Mouse (Mus musculus) hindbrain, embryonic 11.5 days (tissue): ENCODE measurements around the gene Tnni3. TPM values are rescaled to one million over a fixed set of nuclear protein-coding genes. Genes with fewer than 3 reads are reported as not detected.
A peak's percentile ranks its signal among the peaks of the same experiment; 100 is the strongest.

Source experiments
- ATAC-seq: fragments of 200-750 bp; cut with Nextera tagmentation; 2 replicates; pipeline ENCODE4 v1.8.0; 2017; ENCODE audit warnings: mild to moderate bottlenecking, moderate TSS enrichment, moderate library complexity; ENCODE audit not compliant: low FRiP score
- DNase-seq: peaks from one replicate; pipeline ENCODE4 v3.0.0-alpha.2; 2015; ENCODE audit warnings: low spot score
- H3K27ac ChIP-seq: fragments of 300-500 bp; sonication (generic); 2 replicates; pipeline ENCODE4 v1.5.1; 2014; ENCODE audit warnings: mild to moderate bottlenecking, low read depth, low read length
- H3K27me3 ChIP-seq: fragments of 300-500 bp; sonication (generic); 2 replicates; pipeline ENCODE4 v1.6.1; 2014; ENCODE audit warnings: mild to moderate bottlenecking, low read length, moderate library complexity, mixed read lengths; ENCODE audit not compliant: control insufficient read depth, insufficient read depth
- H3K36me3 ChIP-seq: fragments of 300-500 bp; sonication (generic); 2 replicates; pipeline ENCODE4 v1.6.1; 2014; ENCODE audit warnings: mild to moderate bottlenecking, low read length, moderate library complexity, mixed read lengths; ENCODE audit not compliant: control insufficient read depth, insufficient read depth
- H3K4me1 ChIP-seq: fragments of 300-500 bp; sonication (generic); replicated peaks from 2 replicates; pipeline ENCODE4 v1.6.1; 2014; ENCODE audit warnings: low read length, mixed read lengths; ENCODE audit not compliant: control insufficient read depth, insufficient read depth
- H3K4me2 ChIP-seq: fragments of 300-500 bp; sonication (generic); replicated peaks from 2 replicates; pipeline ENCODE4 v1.6.1; 2014; ENCODE audit warnings: mild to moderate bottlenecking, low read depth, low read length
- H3K4me3 ChIP-seq: fragments of 300-500 bp; sonication (generic); 2 replicates; pipeline ENCODE4 v1.5.1; 2014; ENCODE audit warnings: low read depth, low read length
- H3K9ac ChIP-seq: fragments of 300-500 bp; sonication (generic); 2 replicates; pipeline ENCODE4 v1.6.1; 2014; ENCODE audit warnings: low read depth, low read length
- H3K9me3 ChIP-seq: fragments of 300-500 bp; sonication (generic); 2 replicates; pipeline ENCODE4 v1.6.1; 2016; ENCODE audit warnings: low read length; ENCODE audit not compliant: control insufficient read depth
- WGBS: fragments of 180-500 bp; shearing (Covaris S2); extraction: QIAGEN DNeasy Blood & Tissue Kit; methylation state at CpG from one replicate; pipeline ENCODE4 v1.1.7; 2014; 5-methylcytosine and 5-hydroxymethylcytosine counted together
- polyA plus RNA-seq: library from polyadenylated mRNA; unstranded; fragments of >200 nt; fragmentation: Nextera tagmentation; extraction: Ambion mirVana; gene quantifications from 2 replicates; pipeline ENCODE4 v1.2.1, GENCODE M21; 2014

Gene Tnni3
- polyA plus RNA-seq, 1 experiment from 2014 or later, result 2.5 TPM

- 72% methylated on average over 6 of the region's 6 CpGs for WGBS
These were observed 10.0 kb downstream of the Tnni3 start for GRCm38 (mm10) chr7:4513829-4514712.

GRCm38 (mm10) chr7:4513236-4513635, 10.8 kb downstream of the Tnni3 start:
- Histone ChIP-seq H3K4me1 (0 out of 2 replicates have a peak, but pooled peaks cover 2% of the 10 kb centered on the region), H3K27ac (no peak overlapping the region), H3K4me2 (no peak overlapping the region), H3K36me3 (no peaks in the 10 kb centered on the region), H3K4me3 (no peak overlapping the region), H3K9me3 (no peaks in the 10 kb centered on the region), H3K9ac (no peak overlapping the region), H3K27me3 (no peaks in the 10 kb centered on the region)
- 28% methylated on average over 13 of the region's 13 CpGs for WGBS
- ATAC-seq (no peak), DNase-seq (peak; percentile 77)

More at GRCm38 (mm10) chr7:4513829-4514712, 10.0 kb downstream of the Tnni3 start:
- no peaks in the 10 kb centered on the region for H3K36me3 ChIP-seq
- DNase-seq (no peak), ATAC-seq (no peak)
- H3K27me3 ChIP-seq, result no peaks in the 10 kb centered on the region
- no peak overlapping the region for H3K4me3 ChIP-seq
- H3K27ac ChIP-seq, result no peak overlapping the region
- H3K4me1 ChIP-seq, result 0 out of 2 replicates have a peak, but pooled peaks cover 2% of the 10 kb centered on the region
- H3K9ac ChIP-seq, result no peak overlapping the region
- H3K4me2 ChIP-seq, result no peak overlapping the region
- no peaks in the 10 kb centered on the region for H3K9me3 ChIP-seq

- Histone ChIP-seq H3K4me3 (no peak overlapping the region), H3K4me2 (no peak overlapping the region), H3K9me3 (no peaks in the 10 kb centered on the region), H3K9ac (no peak overlapping the region), H3K4me1 (0 out of 2 replicates have a peak, but pooled peaks cover 2% of the 10 kb centered on the region), H3K36me3 (no peaks in the 10 kb centered on the region), H3K27me3 (no peaks in the 10 kb centered on the region), H3K27ac (no peak overlapping the region)
- 78% methylated on average over 8 of the region's 8 CpGs for WGBS
- DNase-seq (no peak), ATAC-seq (no peak)
These were observed 12.4 kb downstream of the Tnni3 start for GRCm38 (mm10) chr7:4511489-4512224.

- Histone ChIP-seq H3K9me3 (no peaks in the 10 kb centered on the region), H3K9ac (no peak overlapping the region), H3K4me3 (no peak overlapping the region), H3K4me1 (no peaks in the 10 kb centered on the region), H3K27me3 (no peaks in the 10 kb centered on the region), H3K36me3 (no peaks in the 10 kb centered on the region), H3K27ac (0 out of 2 replicates have a peak overlapping the region, but pooled peaks have one; percentile 33), H3K4me2 (no peak overlapping the region)
- 10% methylated on average over 24 of the region's 24 CpGs for WGBS
- DNase-seq (peak; percentile 90), ATAC-seq (peak; percentile 85)
These were observed 14.0 kb downstream of the Tnni3 start for GRCm38 (mm10) chr7:4509863-4510608.

- WGBS, result 90% methylated on average over 8 of the region's 8 CpGs
- Histone ChIP-seq H3K4me1 (no peaks in the 10 kb centered on the region), H3K4me2 (no peak overlapping the region), H3K27me3 (no peaks in the 10 kb centered on the region), H3K9me3 (no peaks in the 10 kb centered on the region), H3K27ac (no peak overlapping the region), H3K4me3 (no peak overlapping the region), H3K36me3 (no peaks in the 10 kb centered on the region), H3K9ac (no peak overlapping the region)
- ATAC-seq (no peak), DNase-seq (no peak)
These were observed 15.3 kb downstream of the Tnni3 start for GRCm38 (mm10) chr7:4508739-4509116.

GRCm38 (mm10) chr7:4508062-4508738, 15.8 kb downstream of the Tnni3 start:
- Histone ChIP-seq H3K9ac (no peak overlapping the region), H3K36me3 (no peaks in the 10 kb centered on the region), H3K27me3 (no peaks in the 10 kb centered on the region), H3K4me1 (no peaks in the 10 kb centered on the region), H3K4me3 (no peak overlapping the region), H3K4me2 (no peak overlapping the region), H3K9me3 (no peaks in the 10 kb centered on the region), H3K27ac (no peak overlapping the region)
- DNase-seq (no peak), ATAC-seq (no peak)
- 79% methylated on average over 30 of the region's 32 CpGs for WGBS

- 68% methylated on average over 3 of the region's 4 CpGs for WGBS
These were observed 16.8 kb downstream of the Tnni3 start for GRCm38 (mm10) chr7:4507220-4507619.

More at GRCm38 (mm10) chr7:4507220-4507619, 16.8 kb downstream of the Tnni3 start:
- Histone ChIP-seq H3K27ac (no peak overlapping the region), H3K4me2 (no peak overlapping the region), H3K4me3 (no peak overlapping the region), H3K9ac (no peak overlapping the region), H3K4me1 (no peaks in the 10 kb centered on the region), H3K27me3 (no peaks in the 10 kb centered on the region), H3K9me3 (no peaks in the 10 kb centered on the region), H3K36me3 (no peaks in the 10 kb centered on the region)
- DNase-seq (no peak), ATAC-seq (no peak)
